Mouse (Mus musculus) bone marrow macrophage, adult 2 months (primary cell): ENCODE data around the gene Slc9c1.

Experiments used
- CTCF ChIP-seq: IDR thresholded peaks from 2 replicates; pipeline ENCODE4 v1.5.1; 2012; ENCODE audit warnings: low read depth, mild to moderate bottlenecking, low read length, moderate library complexity
- POLR2A ChIP-seq: IDR thresholded peaks from 2 replicates; pipeline ENCODE4 v1.6.1; 2012; ENCODE audit warnings: mild to moderate bottlenecking, low read depth, low read length, borderline replicate concordance

- TF ChIP-seq CTCF: no peak
- TF ChIP-seq POLR2A: no peak
These were observed 100.7 kb downstream of the Slc9c1 start for GRCm38 (mm10) chr16:45635826-45636225.
